Mouse (Mus musculus): ENCODE measurements around the gene Arrdc5. TPM values are rescaled to one million over a fixed set of nuclear protein-coding genes. Genes with fewer than 3 reads are reported as not detected.
A peak's percentile ranks its signal among the peaks of the same experiment; 100 is the strongest.

Gene Arrdc5
- polyA plus RNA-seq, 1 experiment = 274 TPM

- H3K36me3 ChIP-seq (ENCODE audit: control insufficient read depth, insufficient read depth, low read length) = no peaks in the 10 kb centered on the region
- TF ChIP-seq POLR2A (IDR thresholded peaks at IDR 0.05; ENCODE audit: control insufficient read depth, low read depth, low read length) (no peak), CTCF (IDR thresholded peaks at IDR 0.05; ENCODE audit: control insufficient read depth, insufficient read depth, insufficient replicate concordance, low read depth, low read length) (peak; percentile 14; the same call in 1 of the 2 replicates)
- H3K4me3 ChIP-seq (ENCODE audit: control insufficient read depth, low read depth, low read length) = no peak overlapping the region
- peaks cover 3% of the 10 kb centered on the region; the same call in 1 of the 2 replicates for H3K4me1 ChIP-seq (ENCODE audit: control insufficient read depth, insufficient read depth, low read length)
- no peaks in the 10 kb centered on the region for H3K27me3 ChIP-seq (ENCODE audit: control insufficient read depth, insufficient read depth, low read length)
- H3K27ac ChIP-seq (ENCODE audit: control insufficient read depth, insufficient read depth, low read depth, low read length) = no peak overlapping the region
These were observed 37.1 kb upstream of the Arrdc5 start for GRCm38 (mm10) chr17:56337190-56337589.

GRCm38 (mm10) chr17:56332987-56333386 is 32.9 kb upstream of the Arrdc5 start:
- no peak overlapping the region for H3K4me3 ChIP-seq (ENCODE audit: control insufficient read depth, low read depth, low read length)
- TF ChIP-seq POLR2A (IDR thresholded peaks at IDR 0.05; ENCODE audit: control insufficient read depth, low read depth, low read length) (no peak), CTCF (IDR thresholded peaks at IDR 0.05; ENCODE audit: control insufficient read depth, insufficient read depth, insufficient replicate concordance, low read depth, low read length) (peak; percentile 26; the same call in 1 of the 2 replicates)
- no peaks in the 10 kb centered on the region for H3K36me3 ChIP-seq (ENCODE audit: control insufficient read depth, insufficient read depth, low read length)
- no peak overlapping the region for H3K27ac ChIP-seq (ENCODE audit: control insufficient read depth, insufficient read depth, low read depth, low read length)
- H3K4me1 ChIP-seq (ENCODE audit: control insufficient read depth, insufficient read depth, low read length) = peaks cover 12% of the 10 kb centered on the region
- no peaks in the 10 kb centered on the region for H3K27me3 ChIP-seq (ENCODE audit: control insufficient read depth, insufficient read depth, low read length)

- TF ChIP-seq POLR2A (IDR thresholded peaks at IDR 0.05; ENCODE audit: control insufficient read depth, low read depth, low read length) (no peak), CTCF (IDR thresholded peaks at IDR 0.05; ENCODE audit: control insufficient read depth, insufficient read depth, insufficient replicate concordance, low read depth, low read length) (no peak)
- no peak overlapping the region for H3K4me3 ChIP-seq (ENCODE audit: control insufficient read depth, low read depth, low read length)
- no peaks in the 10 kb centered on the region for H3K36me3 ChIP-seq (ENCODE audit: control insufficient read depth, insufficient read depth, low read length)
- no peaks in the 10 kb centered on the region for H3K27me3 ChIP-seq (ENCODE audit: control insufficient read depth, insufficient read depth, low read length)
- peaks cover 24% of the 10 kb centered on the region for H3K4me1 ChIP-seq (ENCODE audit: control insufficient read depth, insufficient read depth, low read length)
- H3K27ac ChIP-seq (ENCODE audit: control insufficient read depth, insufficient read depth, low read depth, low read length) = no peak overlapping the region
These were observed 31.2 kb upstream of the Arrdc5 start for GRCm38 (mm10) chr17:56331256-56331655.

- peaks cover 25% of the 10 kb centered on the region for H3K4me1 ChIP-seq (ENCODE audit: control insufficient read depth, insufficient read depth, low read length)
These were observed 30.3 kb upstream of the Arrdc5 start for GRCm38 (mm10) chr17:56330345-56330744.

GRCm38 (mm10) chr17:56329267-56329666 is 29.2 kb upstream of the Arrdc5 start:
- Histone ChIP-seq H3K4me3 (ENCODE audit: control insufficient read depth, low read depth, low read length) (no peak overlapping the region), H3K27me3 (ENCODE audit: control insufficient read depth, insufficient read depth, low read length) (no peaks in the 10 kb centered on the region), H3K36me3 (ENCODE audit: control insufficient read depth, insufficient read depth, low read length) (no peaks in the 10 kb centered on the region), H3K4me1 (ENCODE audit: control insufficient read depth, insufficient read depth, low read length) (peaks cover 28% of the 10 kb centered on the region), H3K27ac (ENCODE audit: control insufficient read depth, insufficient read depth, low read depth, low read length) (no peak overlapping the region)
- TF ChIP-seq CTCF (IDR thresholded peaks at IDR 0.05; ENCODE audit: control insufficient read depth, insufficient read depth, insufficient replicate concordance, low read depth, low read length) (no peak), POLR2A (IDR thresholded peaks at IDR 0.05; ENCODE audit: control insufficient read depth, low read depth, low read length) (no peak)

More at GRCm38 (mm10) chr17:56330345-56330744, 30.3 kb upstream of the Arrdc5 start:
- H3K27ac ChIP-seq (ENCODE audit: control insufficient read depth, insufficient read depth, low read depth, low read length) = no peak overlapping the region
- H3K27me3 ChIP-seq (ENCODE audit: control insufficient read depth, insufficient read depth, low read length) = no peaks in the 10 kb centered on the region
- TF ChIP-seq POLR2A (IDR thresholded peaks at IDR 0.05; ENCODE audit: control insufficient read depth, low read depth, low read length) (no peak), CTCF (IDR thresholded peaks at IDR 0.05; ENCODE audit: control insufficient read depth, insufficient read depth, insufficient replicate concordance, low read depth, low read length) (no peak)
- no peaks in the 10 kb centered on the region for H3K36me3 ChIP-seq (ENCODE audit: control insufficient read depth, insufficient read depth, low read length)
- no peak overlapping the region for H3K4me3 ChIP-seq (ENCODE audit: control insufficient read depth, low read depth, low read length)

- Histone ChIP-seq H3K27me3 (ENCODE audit: control insufficient read depth, insufficient read depth, low read length) (no peaks in the 10 kb centered on the region), H3K27ac (ENCODE audit: control insufficient read depth, insufficient read depth, low read depth, low read length) (peak overlapping the region; percentile 83), H3K4me3 (ENCODE audit: control insufficient read depth, low read depth, low read length) (peak overlapping the region; percentile 86), H3K4me1 (ENCODE audit: control insufficient read depth, insufficient read depth, low read length) (peaks cover 26% of the 10 kb centered on the region), H3K36me3 (ENCODE audit: control insufficient read depth, insufficient read depth, low read length) (no peaks in the 10 kb centered on the region)
- TF ChIP-seq POLR2A (IDR thresholded peaks at IDR 0.05; ENCODE audit: control insufficient read depth, low read depth, low read length) (no peak), CTCF (IDR thresholded peaks at IDR 0.05; ENCODE audit: control insufficient read depth, insufficient read depth, insufficient replicate concordance, low read depth, low read length) (no peak)
These were observed 26.4 kb upstream of the Arrdc5 start for GRCm38 (mm10) chr17:56326153-56327147.

- Histone ChIP-seq H3K36me3 (ENCODE audit: control insufficient read depth, insufficient read depth, low read length) (no peaks in the 10 kb centered on the region), H3K27ac (ENCODE audit: control insufficient read depth, insufficient read depth, low read depth, low read length) (peak within 1 kb of the TSS; percentile 83), H3K4me3 (ENCODE audit: control insufficient read depth, low read depth, low read length) (peak within 1 kb of the TSS; percentile 86), H3K27me3 (ENCODE audit: control insufficient read depth, insufficient read depth, low read length) (no peaks in the 10 kb centered on the region), H3K4me1 (ENCODE audit: control insufficient read depth, insufficient read depth, low read length) (peaks cover 26% of the 10 kb centered on the region)
- TF ChIP-seq CTCF (IDR thresholded peaks at IDR 0.05; ENCODE audit: control insufficient read depth, insufficient read depth, insufficient replicate concordance, low read depth, low read length) = no peak
- peak; percentile 66 for TF ChIP-seq POLR2A (IDR thresholded peaks at IDR 0.05; ENCODE audit: control insufficient read depth, low read depth, low read length)
These were observed 25.5 kb upstream of the Arrdc5 start, which contains the start of gene Kdm4b for GRCm38 (mm10) chr17:56325450-56326152. Kdm4b (plus strand) TSS chr17:56326062.

All from testis, adult 2 months (tissue).